Mouse (Mus musculus): ENCODE data around the gene Nsl1. TPM values are rescaled to one million over a fixed set of nuclear protein-coding genes. Genes with fewer than 3 reads are reported as not detected.

Nsl1 gene
- polyA plus RNA-seq, 1 experiment = 1.3 TPM

GRCm38 (mm10) chr1:191093578-191093977, 30.8 kb downstream of the Nsl1 start:
- DNase-seq (ENCODE audit: low spot score) = no peak

DNA sequence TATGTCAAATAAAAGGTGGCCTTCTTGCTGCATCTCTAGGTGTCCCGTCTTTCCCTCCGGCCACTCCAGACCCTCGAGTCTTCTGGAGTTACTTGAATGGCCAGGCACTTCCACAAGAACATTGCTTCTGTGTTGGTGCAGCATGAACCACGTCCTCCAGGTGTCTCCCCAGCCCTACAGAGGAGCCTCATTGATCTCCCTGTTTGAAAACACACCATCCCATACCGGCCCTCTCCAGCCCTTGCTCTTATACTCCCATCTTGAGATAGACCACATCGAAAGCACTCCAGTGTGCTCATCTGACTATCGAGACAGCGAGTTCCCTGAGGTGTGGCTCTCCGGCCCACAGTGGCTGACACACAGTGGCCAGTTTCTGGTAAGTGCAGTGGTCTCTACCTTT, 32.2 kb downstream of the Nsl1 start:
- DNase-seq (ENCODE audit: low spot score) = no peak

- DNase-seq (ENCODE audit: low spot score) = no peak
These were observed 34.3 kb downstream of the Nsl1 start for GRCm38 (mm10) chr1:191096871-191097681.

GRCm38 (mm10) chr1:191097802-191098747, 35.3 kb downstream of the Nsl1 start, which contains the start of gene Batf3:
Batf3 (plus strand) TSS chr1:191097847.
- peak; percentile 33 for DNase-seq (ENCODE audit: low spot score)

GRCm38 (mm10) chr1:191099114-191099513, 36.3 kb downstream of the Nsl1 start:
- DNase-seq (ENCODE audit: low spot score) = no peak

- DNase-seq (ENCODE audit: low spot score) = no peak
These were observed 37.0 kb downstream of the Nsl1 start for GRCm38 (mm10) chr1:191099772-191100291.

DNA sequence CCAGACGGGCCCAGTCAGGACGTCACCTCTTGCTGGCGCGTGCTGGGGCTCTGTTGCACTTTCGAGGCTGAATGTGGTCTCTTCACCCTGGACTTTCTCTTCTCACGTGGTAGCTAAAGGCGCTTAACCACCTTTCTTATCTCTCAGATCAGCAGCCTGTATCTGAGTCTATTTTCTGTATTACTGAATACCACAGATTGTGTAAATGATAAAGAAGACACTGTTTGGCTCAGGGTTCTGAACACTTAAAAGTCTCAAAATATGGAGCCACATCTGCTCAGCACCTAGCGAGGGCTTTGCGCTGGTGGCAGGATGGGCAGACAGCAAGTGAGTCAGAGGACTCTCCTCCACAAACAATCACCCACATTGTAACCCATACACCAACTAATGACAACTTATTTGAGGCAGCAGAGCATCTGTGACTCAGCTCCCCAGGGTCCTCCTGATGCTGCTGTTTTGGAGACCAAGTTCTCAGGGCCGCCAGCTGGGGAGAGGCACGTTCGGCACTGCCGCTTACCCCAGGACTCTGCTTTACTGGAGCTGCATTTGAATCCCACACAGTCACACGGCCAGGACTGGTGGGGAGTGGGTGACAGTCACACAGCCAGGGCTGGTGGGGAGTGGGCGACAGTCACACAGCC, 40.0 kb downstream of the Nsl1 start:
- no peak for DNase-seq (ENCODE audit: low spot score)

DNA sequence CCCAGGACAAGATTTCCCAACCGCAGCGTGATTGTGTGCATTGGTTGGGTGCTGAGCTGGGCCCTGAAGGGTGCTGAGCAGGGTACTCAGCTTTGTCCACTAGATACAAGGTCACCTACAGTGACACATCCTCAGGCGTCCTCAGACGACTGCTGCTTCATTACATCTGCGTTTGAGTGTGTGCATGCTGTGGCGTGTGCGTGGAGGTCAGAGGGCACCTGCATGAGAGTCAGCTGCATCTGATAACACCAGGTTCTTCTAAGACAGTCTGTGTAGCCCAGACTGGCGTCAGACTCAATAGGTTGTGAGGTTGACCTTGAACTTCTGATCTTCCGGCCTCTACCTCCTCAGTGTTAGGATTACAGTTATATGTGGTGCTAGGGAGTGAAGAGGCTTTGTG, 42.4 kb downstream of the Nsl1 start:
- no peak for DNase-seq (ENCODE audit: low spot score)

DNA sequence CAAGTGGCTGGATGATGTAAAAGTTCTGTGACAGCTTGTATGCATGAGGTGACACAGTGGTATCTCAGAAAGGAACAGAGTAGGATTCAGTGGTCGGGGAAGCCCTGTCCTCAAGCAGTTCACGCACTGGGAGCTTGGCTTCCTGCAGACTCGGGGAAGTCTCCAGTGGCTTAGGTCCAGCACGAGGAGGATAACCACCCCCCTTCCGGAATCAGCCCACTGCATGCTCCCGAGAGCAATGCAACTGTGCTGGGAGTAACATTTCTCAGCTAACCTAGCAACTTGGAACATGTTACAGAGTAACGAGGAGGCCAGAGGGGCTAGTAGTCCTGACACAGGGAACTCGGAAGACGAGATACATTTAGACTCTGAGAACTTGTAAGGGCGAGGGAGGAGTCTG, 44.5 kb downstream of the Nsl1 start:
- no peak for DNase-seq (ENCODE audit: low spot score)

GRCm38 (mm10) chr1:191109907-191110306, 47.1 kb downstream of the Nsl1 start:
- DNase-seq (ENCODE audit: low spot score) = no peak

GRCm38 (mm10) chr1:191111146-191111545, 48.3 kb downstream of the Nsl1 start:
- DNase-seq (ENCODE audit: low spot score) = no peak

DNA sequence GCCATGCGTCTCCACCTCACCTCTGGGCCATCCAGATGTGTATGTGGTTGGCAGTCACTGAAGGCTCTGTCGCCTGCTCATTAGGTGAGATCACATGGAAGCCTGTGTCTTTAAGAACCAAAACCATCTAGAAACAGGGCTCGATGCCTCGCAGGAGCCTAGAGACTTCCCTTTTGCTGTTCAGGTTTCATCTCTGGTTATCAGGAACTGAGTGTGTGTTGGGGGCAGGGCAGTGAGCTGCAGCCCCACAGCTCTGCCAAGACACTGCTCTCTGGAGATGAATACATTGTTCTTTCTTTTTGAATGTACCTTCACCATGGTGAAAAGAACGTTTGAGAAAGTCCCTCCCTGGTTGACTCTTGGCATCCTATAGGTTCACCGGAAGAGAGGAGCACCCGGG, 52.1 kb downstream of the Nsl1 start:
- DNase-seq (ENCODE audit: low spot score) = no peak

GRCm38 (mm10) chr1:191115514-191116238, 52.9 kb downstream of the Nsl1 start:
- no peak for DNase-seq (ENCODE audit: low spot score)

DNA sequence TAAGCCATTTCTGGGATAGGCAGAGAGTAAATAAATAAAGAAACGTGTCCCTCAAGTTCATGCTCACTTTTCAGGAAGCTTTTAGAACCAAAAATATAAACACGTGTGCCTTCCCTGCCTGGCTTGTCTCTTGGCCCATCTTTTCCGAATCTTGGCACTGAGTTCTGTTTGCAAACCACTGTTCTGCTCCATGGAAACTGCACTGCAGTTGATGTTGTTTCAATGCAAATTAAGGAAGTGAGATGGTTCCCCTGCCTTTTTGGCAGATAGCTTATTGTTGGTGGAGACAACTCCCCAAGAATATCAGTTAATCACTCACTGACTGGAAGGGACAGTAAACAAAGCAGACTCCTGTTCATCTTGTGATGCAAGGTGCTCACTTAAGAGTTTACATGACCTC, 59.9 kb downstream of the Nsl1 start:
- DNase-seq (ENCODE audit: low spot score) = no peak

DNA sequence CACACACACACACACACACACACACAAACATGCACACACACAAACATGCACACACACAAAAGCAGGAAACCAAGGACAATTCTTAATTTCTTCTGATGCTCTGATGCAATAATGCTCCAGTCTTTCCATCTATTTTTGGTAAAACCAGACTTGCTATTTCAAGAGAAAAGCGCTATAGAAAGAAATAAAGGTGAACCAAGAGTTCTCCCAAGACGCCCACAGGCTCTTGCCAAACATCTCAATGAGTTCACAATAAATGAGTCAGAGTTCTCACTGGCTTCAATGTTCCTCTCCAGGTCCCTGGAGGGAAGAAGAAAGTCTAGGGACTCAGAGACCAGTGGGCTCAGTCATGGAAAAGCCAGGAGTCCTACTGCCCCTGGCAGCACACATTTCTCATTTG, 60.9 kb downstream of the Nsl1 start:
- DNase-seq (ENCODE audit: low spot score) = no peak

- DNase-seq (ENCODE audit: low spot score) = no peak
These were observed 61.5 kb downstream of the Nsl1 start for GRCm38 (mm10) chr1:191124288-191124687.

- peak; percentile 48 for DNase-seq (ENCODE audit: low spot score)
These were observed 63.2 kb downstream of the Nsl1 start for GRCm38 (mm10) chr1:191125811-191126638.

DNA sequence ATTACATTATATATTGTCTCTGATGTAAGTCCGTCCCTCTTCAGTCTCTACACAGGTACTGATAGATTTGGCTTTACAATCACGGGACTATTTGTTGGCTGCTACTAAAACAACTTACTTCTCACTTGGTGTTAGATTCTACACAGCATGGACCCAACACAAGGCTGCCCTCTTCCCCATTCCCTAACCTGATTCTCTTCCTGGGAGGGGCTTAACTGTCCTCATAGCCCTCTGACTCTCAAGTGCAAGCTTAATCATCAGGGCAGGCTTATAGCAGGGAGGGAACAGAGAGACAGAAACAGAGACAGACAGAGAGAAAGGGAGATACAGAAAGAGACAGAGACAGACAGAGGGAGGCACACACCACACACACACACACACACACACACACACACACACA, 68.9 kb downstream of the Nsl1 start:
- no peak for DNase-seq (ENCODE audit: low spot score)

GRCm38 (mm10) chr1:191132240-191132639, 69.4 kb downstream of the Nsl1 start:
- DNase-seq (ENCODE audit: low spot score) = no peak

DNA sequence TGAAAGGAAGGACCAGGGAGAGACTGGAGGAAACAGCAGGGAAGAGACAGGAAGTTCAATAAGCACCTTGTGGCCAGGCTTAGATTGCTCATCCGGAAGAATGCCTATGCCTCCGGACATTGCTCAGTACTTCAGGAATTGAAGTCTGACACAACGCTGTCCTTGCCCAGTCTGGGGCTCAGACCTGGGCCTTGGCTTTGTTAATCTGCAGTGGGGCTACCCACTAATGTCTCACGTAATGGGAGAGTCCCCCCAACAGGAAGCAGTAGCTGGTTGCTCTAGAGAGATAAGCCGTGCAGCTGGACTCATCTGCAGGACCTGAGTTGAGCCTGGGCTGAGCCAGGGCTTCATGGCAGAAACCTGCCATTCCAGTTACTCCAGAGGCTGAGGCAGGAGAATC, 70.1 kb downstream of the Nsl1 start:
- no peak for DNase-seq (ENCODE audit: low spot score)

Data from urinary bladder, adult 2 months (tissue).